Mouse (Mus musculus): ENCODE data around the gene Nol7.

DNA sequence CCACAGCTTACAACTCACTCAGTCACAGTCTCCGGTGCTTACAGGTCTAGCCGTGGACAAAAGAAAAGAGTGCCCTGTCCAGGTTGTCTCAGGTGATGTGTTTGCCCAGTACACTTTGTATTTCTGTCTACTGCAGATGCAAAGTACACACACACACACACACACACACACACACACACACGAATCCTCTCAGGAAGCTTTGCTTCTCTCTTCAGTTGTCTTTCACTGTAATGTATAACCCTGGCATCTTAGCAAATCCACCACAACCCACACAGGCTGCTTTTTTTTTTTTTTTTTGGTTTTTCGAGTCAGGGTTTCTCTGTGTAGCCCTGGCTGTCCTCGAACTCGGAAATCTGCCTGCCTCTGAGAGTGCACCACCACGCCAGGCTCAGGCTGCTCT, 56.2 kb downstream of the Nol7 start:
- no peak for TF ChIP-seq CTCF (IDR thresholded peaks at IDR 0.05; ENCODE audit: borderline replicate concordance, extremely low read depth, insufficient read depth, insufficient read length)
- TF ChIP-seq POLR2A (IDR thresholded peaks at IDR 0.05; ENCODE audit: borderline replicate concordance, extremely low read depth, insufficient read depth, insufficient read length, poor library complexity, severe bottlenecking): no peak

Data from brain, embryonic 14.5 days (tissue).